Mouse (Mus musculus) lung, postnatal 0 days (tissue): Measurements from ENCODE around the gene Zfp523.

Experiments
- CTCF ChIP-seq: IDR thresholded peaks from 2 replicates; pipeline ENCODE4 v1.5.1; 2016; ENCODE audit warnings: antibody characterized with exemption, mild to moderate bottlenecking
- EP300 ChIP-seq: IDR thresholded peaks from 2 replicates; pipeline ENCODE4 v1.6.1; 2016; ENCODE audit warnings: antibody characterized with exemption, mild to moderate bottlenecking, control low read depth

DNA sequence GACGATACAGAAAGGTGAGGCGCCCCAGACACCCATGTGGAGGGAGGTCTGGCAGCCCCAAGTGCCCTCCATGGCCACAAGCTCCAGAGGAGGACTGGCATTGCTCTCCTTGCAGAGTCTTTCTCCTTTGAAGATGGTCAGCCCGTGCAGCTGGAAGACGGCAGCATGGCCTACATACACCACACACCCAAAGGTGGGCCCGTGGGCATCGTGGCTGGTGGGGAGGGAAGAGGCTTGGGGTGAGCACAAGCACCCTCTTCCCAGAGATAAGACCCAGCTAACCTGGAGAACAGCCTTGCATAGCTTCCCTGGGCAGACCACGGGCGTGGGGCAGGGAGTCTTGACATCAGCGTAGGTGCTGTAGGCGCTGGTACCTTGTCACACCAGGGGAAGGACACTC, 18.1 kb downstream of the Zfp523 start:
- TF ChIP-seq EP300 (no peak), CTCF (no peak)
